Mouse (Mus musculus): ENCODE measurements around the gene Aimp2.

DNA sequence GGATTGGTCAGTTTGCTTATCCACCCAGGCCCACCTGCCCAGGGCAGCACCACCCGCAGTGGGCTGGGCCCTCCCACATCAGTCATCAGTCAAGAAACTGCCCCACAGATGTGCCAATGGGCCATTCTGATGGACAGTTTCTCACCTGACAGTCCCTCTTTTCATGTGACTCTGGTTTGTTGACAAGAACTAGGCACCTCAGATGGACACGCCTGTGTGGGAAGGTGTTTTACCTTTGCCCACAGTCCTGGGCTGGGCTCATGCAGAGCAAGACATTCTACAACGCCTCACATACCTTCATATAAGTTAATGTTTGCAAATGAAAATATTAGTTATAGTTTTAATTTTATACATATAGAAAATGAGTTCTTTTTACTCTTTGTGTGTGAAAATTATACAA is 8.5 kb upstream of the Aimp2 start:
- TF ChIP-seq CTCF (IDR thresholded peaks at IDR 0.05; ENCODE audit: extremely low read depth, insufficient read depth, insufficient read length, insufficient replicate concordance) (no peak), POLR2A (IDR thresholded peaks at IDR 0.05; ENCODE audit: low read depth, low read length) (no peak)

Measured in spleen, adult 2 months (tissue).